In genomic region chr13:59351461-59351860, GRCm38 (mm10) we compare ENCODE assay signal across 10 mouse cellular contexts.
DNase-seq lines count a peak whose midpoint lies in the region; ATAC-seq and TF ChIP-seq lines count a peak whose summit lies in the region.
"Had no signal": no experiment of that assay in that cellular context is flagged by ENCODE, and none has a peak within 500 bp of the region (broad histone marks: within the 10 kb centered on the region; RNA-seq: fewer than 3 reads in every experiment).

No protein-coding gene starts in this region.

- TF ChIP-seq CTCF in stomach, postnatal 0 days (IDR thresholded peaks at IDR 0.05; ENCODE audit: low read depth): peak; percentile 54

- H3K4me3 ChIP-seq in hindbrain, embryonic 10.5 days: no peak overlapping the region
- no peak overlapping the region for H3K4me3 ChIP-seq in hindbrain, embryonic 16.5 days (ENCODE audit: low read length)
- H3K4me3 ChIP-seq in embryonic facial prominence, embryonic 15.5 days (replicated peaks): no peak overlapping the region
- H3K4me3 ChIP-seq in stomach, postnatal 0 days (ENCODE audit: low read depth, low read length): no peak overlapping the region

- H3K27me3 ChIP-seq in hindbrain, embryonic 10.5 days (ENCODE audit: insufficient read depth, poor library complexity, severe bottlenecking): no peaks in the 10 kb centered on the region
- H3K27me3 ChIP-seq in hindbrain, embryonic 16.5 days (replicated peaks; ENCODE audit: control insufficient read depth, insufficient read depth, low read length): no peaks in the 10 kb centered on the region
- no peaks in the 10 kb centered on the region for H3K27me3 ChIP-seq in embryonic facial prominence, embryonic 15.5 days
- no peaks in the 10 kb centered on the region for H3K27me3 ChIP-seq in stomach, postnatal 0 days (ENCODE audit: control insufficient read depth, insufficient read depth, low read length)

- H3K27ac ChIP-seq in hindbrain, embryonic 10.5 days: no peak overlapping the region
- H3K27ac ChIP-seq in hindbrain, embryonic 16.5 days (ENCODE audit: low read depth, low read length): no peak overlapping the region
- H3K27ac ChIP-seq in embryonic facial prominence, embryonic 15.5 days (replicated peaks): peak overlapping the region; percentile 56; the same call in 1 of the 2 replicates
- H3K27ac ChIP-seq in stomach, postnatal 0 days (replicated peaks): no peak overlapping the region

- peak; percentile 22 for DNase-seq in hindbrain, embryonic 10.5 days (ENCODE audit: low spot score)
- DNase-seq in right cerebral cortex, postnatal 14 days: peak; percentile 41
- no peak for DNase-seq in right cerebral cortex, adult 18-20 months
- DNase-seq in stomach, postnatal 0 days (ENCODE audit: low spot score): no peak
- no peak for DNase-seq in ovary, postnatal 36 days (ENCODE audit: low spot score)
- no peak for DNase-seq in layer of hippocampus, postnatal 36 days
- DNase-seq: thymus, adult 2 months had no signal

- ATAC-seq in hindbrain, embryonic 16.5 days: no peak
- ATAC-seq in embryonic facial prominence, embryonic 15.5 days (ENCODE audit: insufficient number of reproducible peaks, low FRiP score, low TSS enrichment, low read depth): no peak
- ATAC-seq in stomach, postnatal 0 days (ENCODE audit: low FRiP score, low TSS enrichment): no peak

- H3K9me3 ChIP-seq in hindbrain, embryonic 10.5 days: 0 out of 2 replicates have a peak, but pooled peaks cover 4% of the 10 kb centered on the region
- H3K9me3 ChIP-seq in hindbrain, embryonic 16.5 days (ENCODE audit: control insufficient read depth, low read length): no peaks in the 10 kb centered on the region
- no peaks in the 10 kb centered on the region for H3K9me3 ChIP-seq in embryonic facial prominence, embryonic 15.5 days (replicated peaks)
- H3K9me3 ChIP-seq in stomach, postnatal 0 days (ENCODE audit: control insufficient read depth, low read length): no peaks in the 10 kb centered on the region

- H3K4me1 ChIP-seq in hindbrain, embryonic 10.5 days (replicated peaks): no peaks in the 10 kb centered on the region
- no peaks in the 10 kb centered on the region for H3K4me1 ChIP-seq in hindbrain, embryonic 16.5 days (ENCODE audit: control insufficient read depth, insufficient read depth, low read depth, low read length)
- no peaks in the 10 kb centered on the region for H3K4me1 ChIP-seq in embryonic facial prominence, embryonic 15.5 days
- no peaks in the 10 kb centered on the region for H3K4me1 ChIP-seq in stomach, postnatal 0 days (replicated peaks; ENCODE audit: control insufficient read depth, insufficient read depth)

- H3K36me3 ChIP-seq in hindbrain, embryonic 10.5 days: no peaks in the 10 kb centered on the region
- no peaks in the 10 kb centered on the region for H3K36me3 ChIP-seq in hindbrain, embryonic 16.5 days (ENCODE audit: control insufficient read depth, insufficient read depth, low read length)
- H3K36me3 ChIP-seq in embryonic facial prominence, embryonic 15.5 days: no peaks in the 10 kb centered on the region
- H3K36me3 ChIP-seq in stomach, postnatal 0 days (ENCODE audit: control insufficient read depth, insufficient read depth, low read length): no peaks in the 10 kb centered on the region

- no peak overlapping the region for H3K9ac ChIP-seq in hindbrain, embryonic 16.5 days (ENCODE audit: low read depth, low read length)
- H3K9ac ChIP-seq in embryonic facial prominence, embryonic 15.5 days: no peak overlapping the region
- no peak overlapping the region for H3K9ac ChIP-seq in stomach, postnatal 0 days (ENCODE audit: low read length)

- no peak overlapping the region for H3K4me2 ChIP-seq in hindbrain, embryonic 16.5 days (ENCODE audit: low read length)
- H3K4me2 ChIP-seq in embryonic facial prominence, embryonic 15.5 days (replicated peaks): no peak overlapping the region
- H3K4me2 ChIP-seq in stomach, postnatal 0 days (replicated peaks; ENCODE audit: low read depth): no peak overlapping the region
- H3K4me2 ChIP-seq: heart, embryonic 11.5 days had no signal

- TF ChIP-seq EP300 in stomach, postnatal 0 days (optimal IDR thresholded peaks at IDR 0.05): no peak

- WGBS in hindbrain, embryonic 10.5 days: 53% methylated on average over 6 of the region's 6 CpGs
- WGBS in hindbrain, embryonic 16.5 days: 53% methylated on average over 6 of the region's 6 CpGs
- 61% methylated on average over 6 of the region's 6 CpGs for WGBS in embryonic facial prominence, embryonic 15.5 days
- 64% methylated on average over 6 of the region's 6 CpGs for WGBS in stomach, postnatal 0 days

Comparison
In these comparisons a context has a peak if more than half of its experiments do, and no peak if none do; other contexts are left out.
1. DNase-seq: peak in hindbrain, embryonic 10.5 days (single experiment) and right cerebral cortex, postnatal 14 days (single experiment); none in right cerebral cortex, adult 18-20 months (single experiment), stomach, postnatal 0 days (single experiment), ovary, postnatal 36 days (single experiment) and layer of hippocampus, postnatal 36 days (0 of 2).